Mouse (Mus musculus) midbrain, embryonic 14.5 days (tissue): ENCODE results near the gene Tubb4a. TPM values are rescaled to one million over a fixed set of nuclear protein-coding genes. Genes with fewer than 3 reads are reported as not detected.

ENCODE experiments used
- ATAC-seq: fragments of 200-750 bp; cut with Nextera tagmentation; 2 replicates; pipeline ENCODE4 v1.8.0; 2017; ENCODE audit warnings: moderate number of reproducible peaks, moderate library complexity; ENCODE audit not compliant: low FRiP score, low TSS enrichment
- DNase-seq: peaks from one replicate; pipeline ENCODE4 v3.0.0-alpha.2; 2015
- H3K27ac ChIP-seq: fragments of 300-500 bp; sonication (generic); replicated peaks from 2 replicates; pipeline ENCODE4 v1.5.1; 2014; ENCODE audit warnings: mild to moderate bottlenecking, low read depth, low read length, moderate library complexity
- H3K27me3 ChIP-seq: fragments of 300-500 bp; sonication (generic); 2 replicates; pipeline ENCODE4 v1.6.1; 2014; ENCODE audit warnings: low read length, control low read depth, mixed read lengths; ENCODE audit not compliant: control insufficient read depth, insufficient read depth
- H3K36me3 ChIP-seq: fragments of 300-500 bp; sonication (generic); 2 replicates; pipeline ENCODE4 v1.6.1; 2014; ENCODE audit warnings: low read length, control low read depth; ENCODE audit not compliant: control insufficient read depth, insufficient read depth
- H3K4me1 ChIP-seq: fragments of 300-500 bp; sonication (generic); 2 replicates; pipeline ENCODE4 v1.6.1; 2014; ENCODE audit warnings: mild to moderate bottlenecking, antibody characterized with exemption, low read length, control low read depth; ENCODE audit not compliant: control insufficient read depth, insufficient read depth
- H3K4me2 ChIP-seq: fragments of 300-500 bp; sonication (generic); 2 replicates; pipeline ENCODE4 v1.6.1; 2014; ENCODE audit warnings: mild to moderate bottlenecking, low read length, moderate library complexity
- H3K4me3 ChIP-seq: fragments of 300-500 bp; sonication (generic); replicated peaks from 2 replicates; pipeline ENCODE4 v1.5.1; 2014; ENCODE audit warnings: low read depth, low read length
- H3K9ac ChIP-seq: fragments of 300-500 bp; sonication (generic); replicated peaks from 2 replicates; pipeline ENCODE4 v1.6.1; 2014; ENCODE audit warnings: mild to moderate bottlenecking, low read length, moderate library complexity
- H3K9me3 ChIP-seq: fragments of 300-500 bp; sonication (generic); 2 replicates; pipeline ENCODE4 v1.6.1; 2016; ENCODE audit warnings: low read length, control low read depth, mixed read lengths; ENCODE audit not compliant: control insufficient read depth
- WGBS: fragments of 180-500 bp; shearing (Covaris S2); extraction: QIAGEN DNeasy Blood & Tissue Kit; methylation state at CpG from one replicate; pipeline ENCODE4 v1.1.7; 2014; 5-methylcytosine and 5-hydroxymethylcytosine counted together
- polyA plus RNA-seq: library from polyadenylated mRNA; unstranded; fragments of >200 nt; fragmentation: Nextera tagmentation; extraction: Ambion mirVana; gene quantifications from 2 replicates; pipeline ENCODE4 v1.2.1, GENCODE M21; 2014

The Tubb4a gene
- polyA plus RNA-seq, 1 experiment from 2014 or later = 324 TPM

DNA sequence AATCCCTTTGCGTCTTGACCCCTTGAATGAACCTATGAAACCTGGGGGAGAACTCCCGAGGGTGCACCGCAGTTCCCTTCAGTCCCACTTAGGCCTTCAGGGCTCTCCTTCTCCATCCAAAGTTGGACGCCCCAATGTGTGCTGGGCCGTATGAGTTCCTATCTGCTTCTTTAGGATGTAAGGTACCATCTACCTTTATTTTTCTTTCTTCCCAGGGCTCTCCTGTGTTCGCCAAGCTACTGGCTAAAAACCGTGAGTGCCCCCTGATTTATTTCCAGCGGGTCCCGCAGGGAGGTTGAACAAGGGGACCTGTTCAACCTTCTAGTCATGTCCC, 18.4 kb upstream of the Tubb4a start:
- Histone ChIP-seq H3K36me3 (no peaks in the 10 kb centered on the region), H3K4me1 (peaks cover 9% of the 10 kb centered on the region; the same call in 1 of the 2 replicates), H3K27me3 (no peaks in the 10 kb centered on the region), H3K9ac (peak overlapping the region; percentile 69), H3K9me3 (no peaks in the 10 kb centered on the region), H3K4me3 (peak overlapping the region; percentile 59), H3K4me2 (peak overlapping the region; percentile 87), H3K27ac (no peak overlapping the region)
- ATAC-seq = no peak
- 9% methylated on average over 9 of the region's 9 CpGs for WGBS
- DNase-seq = peak; percentile 14

DNA sequence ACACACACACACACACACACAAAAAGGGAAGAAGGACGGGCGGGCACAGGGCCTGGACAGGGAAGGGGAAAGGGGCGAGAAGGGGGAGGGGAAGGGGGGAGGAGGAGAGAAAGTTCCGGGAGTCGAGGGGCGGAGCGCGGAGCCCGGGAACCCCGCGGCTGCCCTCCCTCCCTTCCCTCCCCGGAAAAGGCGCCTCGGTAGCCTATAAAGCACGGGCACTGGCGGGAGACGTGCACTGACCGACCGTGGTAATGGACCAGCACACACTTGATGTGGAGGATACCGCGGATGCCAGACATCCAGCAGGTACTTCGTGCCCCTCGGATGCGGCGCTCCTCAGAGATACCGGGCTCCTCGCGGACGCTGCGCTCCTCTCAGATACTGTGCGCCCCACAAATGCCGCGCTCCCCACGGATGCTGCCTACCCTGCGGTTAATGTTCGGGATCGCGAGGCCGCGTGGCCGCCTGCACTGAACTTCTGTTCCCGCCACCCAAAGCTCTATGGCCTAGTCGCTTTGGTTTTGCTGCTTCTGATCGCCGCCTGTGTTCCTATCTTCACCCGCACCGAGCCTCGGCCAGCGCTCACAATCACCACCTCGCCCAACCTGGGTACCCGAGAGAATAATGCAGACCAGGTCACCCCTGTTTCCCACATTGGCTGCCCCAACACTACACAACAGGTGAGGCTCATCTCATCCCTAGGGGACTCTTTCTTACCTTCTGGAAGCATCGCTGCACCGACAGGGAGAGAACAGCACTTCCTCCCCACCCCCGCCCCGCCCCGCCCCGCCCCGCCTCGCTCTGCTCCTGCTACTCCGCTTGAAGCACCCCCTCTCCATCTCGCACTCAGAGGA, 17.8 kb upstream of the Tubb4a start, which contains the start of gene Tnfsf9:
Gene Tnfsf9 (plus strand): TSS at position 145 of the 854 bp plus-strand sequence.
- under 1% methylated on average over 52 of the region's 61 CpGs for WGBS
- no peaks in the 10 kb centered on the region for H3K9me3 ChIP-seq
- no peaks in the 10 kb centered on the region for H3K36me3 ChIP-seq
- H3K4me2 ChIP-seq = peak within 1 kb of the TSS; percentile 87
- peak within 1 kb of the TSS; percentile 59 for H3K4me3 ChIP-seq
- ATAC-seq (peak; percentile 77), DNase-seq (peak; percentile 81)
- peak within 1 kb of the TSS; percentile 69 for H3K9ac ChIP-seq
- no peaks in the 10 kb centered on the region for H3K27me3 ChIP-seq
- peaks cover 9% of the 10 kb centered on the region; the same call in 1 of the 2 replicates for H3K4me1 ChIP-seq
- peak within 1 kb of the TSS; percentile 52 for H3K27ac ChIP-seq

- Histone ChIP-seq H3K9me3 (no peaks in the 10 kb centered on the region), H3K4me3 (peak overlapping the region; percentile 59), H3K27me3 (no peaks in the 10 kb centered on the region), H3K4me1 (peaks cover 9% of the 10 kb centered on the region; the same call in 1 of the 2 replicates), H3K4me2 (peak overlapping the region; percentile 87), H3K27ac (no peak overlapping the region), H3K36me3 (no peaks in the 10 kb centered on the region), H3K9ac (peak overlapping the region; percentile 1; the same call in 1 of the 2 replicates)
- DNase-seq = no peak
- whole genome bisulfite sequencing = 54% methylated on average over 4 of the region's 4 CpGs
- ATAC-seq = no peak
Measured at GRCm38 (mm10) chr17:57104496-57104895, 16.9 kb upstream of the Tubb4a start.

DNA sequence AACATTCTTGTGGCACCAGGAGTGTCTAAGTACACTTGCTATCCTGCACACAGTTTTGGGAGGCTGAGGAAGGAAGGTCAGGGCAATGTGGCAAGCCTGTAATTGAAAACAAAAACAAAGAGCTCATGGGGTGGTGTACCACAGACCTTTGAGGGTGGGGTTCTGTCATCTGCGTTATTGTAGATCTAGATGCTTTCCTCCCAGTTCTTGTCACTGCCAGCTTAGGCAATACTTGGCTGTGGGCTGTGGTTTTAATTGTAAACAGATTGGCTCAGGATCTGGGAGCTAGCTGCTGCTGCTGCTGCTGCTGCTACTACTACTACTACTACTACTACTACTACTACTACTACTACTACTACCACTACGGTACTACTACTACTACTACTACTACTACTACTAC, 14.7 kb upstream of the Tubb4a start:
- Histone ChIP-seq H3K27ac (no peak overlapping the region), H3K4me3 (no peak overlapping the region), H3K27me3 (no peaks in the 10 kb centered on the region), H3K4me1 (peaks cover 9% of the 10 kb centered on the region; the same call in 1 of the 2 replicates), H3K9ac (no peak overlapping the region), H3K9me3 (no peaks in the 10 kb centered on the region), H3K4me2 (no peak overlapping the region), H3K36me3 (no peaks in the 10 kb centered on the region)
- ATAC-seq = no peak
- DNase-seq = no peak
- 91% methylated on average over 2 of the region's 2 CpGs for WGBS

- Histone ChIP-seq H3K4me1 (peaks cover 3% of the 10 kb centered on the region; the same call in 1 of the 2 replicates), H3K4me3 (no peak overlapping the region), H3K9ac (no peak overlapping the region), H3K9me3 (no peaks in the 10 kb centered on the region), H3K36me3 (no peaks in the 10 kb centered on the region), H3K4me2 (no peak overlapping the region), H3K27me3 (no peaks in the 10 kb centered on the region), H3K27ac (no peak overlapping the region)
- ATAC-seq = no peak
- WGBS = 10% methylated on average over 10 of the region's 10 CpGs
- DNase-seq = peak; percentile 31
Measured at GRCm38 (mm10) chr17:57099629-57100325, 12.2 kb upstream of the Tubb4a start.

- Histone ChIP-seq H3K4me1 (no peaks in the 10 kb centered on the region), H3K4me3 (no peak overlapping the region), H3K4me2 (no peak overlapping the region), H3K27ac (no peak overlapping the region), H3K9me3 (no peaks in the 10 kb centered on the region), H3K36me3 (no peaks in the 10 kb centered on the region), H3K9ac (no peak overlapping the region), H3K27me3 (no peaks in the 10 kb centered on the region)
- WGBS = 84% methylated on average over 5 of the region's 5 CpGs
- DNase-seq (no peak), ATAC-seq (no peak)
Measured at GRCm38 (mm10) chr17:57098321-57098720, 10.7 kb upstream of the Tubb4a start.

- ATAC-seq (peak; percentile 70), DNase-seq (peak; percentile 86)
- Histone ChIP-seq H3K36me3 (no peaks in the 10 kb centered on the region), H3K27ac (no peak overlapping the region), H3K9ac (no peak overlapping the region), H3K4me3 (no peak overlapping the region), H3K9me3 (no peaks in the 10 kb centered on the region), H3K4me2 (peak overlapping the region; percentile 35), H3K27me3 (no peaks in the 10 kb centered on the region), H3K4me1 (no peaks in the 10 kb centered on the region)
- WGBS = 2% methylated on average over 11 of the region's 11 CpGs
Measured at GRCm38 (mm10) chr17:57096623-57096920, 9.0 kb upstream of the Tubb4a start.

GRCm38 (mm10) chr17:57095855-57096622, 8.5 kb upstream of the Tubb4a start:
- no peak overlapping the region for H3K4me3 ChIP-seq
- H3K27me3 ChIP-seq = no peaks in the 10 kb centered on the region
- H3K4me2 ChIP-seq = peak overlapping the region; percentile 35
- DNase-seq (peak; percentile 56), ATAC-seq (peak; percentile 46)
- no peaks in the 10 kb centered on the region for H3K9me3 ChIP-seq
- H3K27ac ChIP-seq = no peak overlapping the region
- H3K36me3 ChIP-seq = no peaks in the 10 kb centered on the region
- no peaks in the 10 kb centered on the region for H3K4me1 ChIP-seq
- no peak overlapping the region for H3K9ac ChIP-seq
- 2% methylated on average over 18 of the region's 19 CpGs for WGBS
